Mouse (Mus musculus): Measurements from ENCODE around the gene Ppp1r9b.

DNA sequence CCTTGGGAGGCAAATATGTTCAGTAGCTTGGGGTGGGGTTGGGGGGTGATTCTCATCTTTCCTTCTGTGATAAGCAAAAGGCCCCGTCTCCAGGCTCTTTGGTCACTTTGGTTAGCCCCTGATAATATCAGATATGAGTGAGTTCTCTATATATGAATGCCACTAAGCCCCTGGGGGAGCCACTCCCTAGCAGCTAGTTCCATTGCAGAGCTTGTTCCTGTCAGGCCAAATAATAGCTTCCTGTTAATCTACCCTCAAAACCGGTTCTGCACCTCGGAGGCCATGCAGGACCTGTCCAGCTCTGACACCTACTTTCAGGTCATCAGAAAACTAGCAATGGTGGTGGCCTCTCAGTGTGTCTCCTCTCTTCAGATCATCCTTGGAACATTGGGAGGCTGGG, 16.6 kb downstream of the Ppp1r9b start:
- TF ChIP-seq POLR2A (IDR thresholded peaks at IDR 0.05; ENCODE audit: low read depth, low read length) (no peak), CTCF (conservative IDR thresholded peaks at IDR 0.05; ENCODE audit: insufficient read depth, insufficient read length, low read depth, low read length) (no peak)

All from kidney, adult 2 months (tissue).